Mouse (Mus musculus): ENCODE measurements at regions not wholly inside any gene's neighbourhood (a gene's known extent, or its start where the extent isn't known, plus 50 kb on each side); places are given as distances from the start of the nearest gene placed in this dataset.

- DNase-seq (ENCODE audit: low read depth) = no peak
Observed at GRCm38 (mm10) chr10:43790780-43791179, 110.8 kb downstream of the Qrsl1 start.

- DNase-seq (ENCODE audit: low read depth) = no peak
Observed at GRCm38 (mm10) chr10:43791525-43792021, 110.0 kb downstream of the Qrsl1 start.

- DNase-seq (ENCODE audit: low read depth) = no peak
Observed at GRCm38 (mm10) chr10:43792618-43793017, 108.9 kb downstream of the Qrsl1 start.

GRCm38 (mm10) chr10:43794587-43794986 is 107.0 kb downstream of the Qrsl1 start:
- no peak for DNase-seq (ENCODE audit: low read depth)

- no peak for DNase-seq (ENCODE audit: low read depth)
Observed at GRCm38 (mm10) chr10:43800077-43800476, 101.5 kb downstream of the Qrsl1 start.

- DNase-seq (ENCODE audit: low read depth) = no peak
Observed at GRCm38 (mm10) chr10:43815291-43815690, 86.3 kb downstream of the Qrsl1 start.

- no peak for DNase-seq (ENCODE audit: low read depth)
Observed at GRCm38 (mm10) chr10:43817522-43818198, 83.9 kb downstream of the Qrsl1 start.

GRCm38 (mm10) chr10:43818623-43819022 is 82.9 kb downstream of the Qrsl1 start:
- DNase-seq (ENCODE audit: low read depth) = no peak

GRCm38 (mm10) chr10:43819434-43819833 is 82.1 kb downstream of the Qrsl1 start:
- no peak for DNase-seq (ENCODE audit: low read depth)

- DNase-seq (ENCODE audit: low read depth) = no peak
Observed at GRCm38 (mm10) chr10:43822615-43823014, 78.9 kb downstream of the Qrsl1 start.

GRCm38 (mm10) chr10:43824009-43824408 is 77.5 kb downstream of the Qrsl1 start:
- no peak for DNase-seq (ENCODE audit: low read depth)

Measured in induced T-regulatory cell, adult 2 months (primary cell).